Mouse (Mus musculus) liver, embryonic 16.5 days (tissue): ENCODE results near the gene Smc6. TPM values are rescaled to one million over a fixed set of nuclear protein-coding genes. Genes with fewer than 3 reads are reported as not detected.

Experiments
- ATAC-seq: fragments of 200-750 bp; cut with Nextera tagmentation; 2 replicates; pipeline ENCODE4 v1.8.0; 2017; ENCODE audit warnings: low read depth, mild to moderate bottlenecking, moderate number of reproducible peaks, moderate library complexity
- H3K27ac ChIP-seq: fragments of 300-500 bp; sonication (generic); 2 replicates; pipeline ENCODE4 v1.5.1; 2014; ENCODE audit warnings: mild to moderate bottlenecking, low read length
- H3K27me3 ChIP-seq: fragments of 300-500 bp; sonication (generic); 2 replicates; pipeline ENCODE4 v1.6.1; 2014; ENCODE audit warnings: low read depth, low read length, mixed read lengths; ENCODE audit not compliant: control insufficient read depth, insufficient read depth
- H3K36me3 ChIP-seq: fragments of 300-500 bp; sonication (generic); 2 replicates; pipeline ENCODE4 v1.6.1; 2014; ENCODE audit warnings: mild to moderate bottlenecking; ENCODE audit not compliant: control insufficient read depth, insufficient read depth
- H3K4me1 ChIP-seq: fragments of 300-500 bp; sonication (generic); 2 replicates; pipeline ENCODE4 v1.6.1; 2014; ENCODE audit warnings: low read depth, low read length, mixed read lengths; ENCODE audit not compliant: control insufficient read depth
- H3K4me2 ChIP-seq: fragments of 300-500 bp; sonication (generic); 2 replicates; pipeline ENCODE4 v1.6.1; 2014; ENCODE audit warnings: low read depth, low read length, mixed read lengths
- H3K4me3 ChIP-seq: fragments of 300-500 bp; sonication (generic); 2 replicates; pipeline ENCODE4 v1.5.1; 2014; ENCODE audit warnings: low read depth, mild to moderate bottlenecking, low read length
- H3K9ac ChIP-seq: fragments of 300-500 bp; sonication (generic); 2 replicates; pipeline ENCODE4 v1.6.1; 2014; ENCODE audit warnings: low read depth, low read length
- H3K9me3 ChIP-seq: fragments of 300-500 bp; sonication (generic); replicated peaks from 2 replicates; pipeline ENCODE4 v1.6.1; 2016; ENCODE audit warnings: low read length; ENCODE audit not compliant: control insufficient read depth
- WGBS: fragments of 180-500 bp; shearing (Covaris S2); extraction: QIAGEN DNeasy Blood & Tissue Kit; methylation state at CpG from one replicate; pipeline ENCODE4 v1.1.7; 2014; ENCODE audit not compliant: insufficient replicate concordance; 5-methylcytosine and 5-hydroxymethylcytosine counted together
- polyA plus RNA-seq: library from polyadenylated mRNA; unstranded; fragments of >200 nt; fragmentation: Nextera tagmentation; extraction: Ambion mirVana; gene quantifications from 2 replicates; pipeline ENCODE4 v1.2.1, GENCODE M21; 2015

Smc6 gene
- polyA plus RNA-seq, 1 experiment from 2014 or later, result 61.6 TPM

DNA sequence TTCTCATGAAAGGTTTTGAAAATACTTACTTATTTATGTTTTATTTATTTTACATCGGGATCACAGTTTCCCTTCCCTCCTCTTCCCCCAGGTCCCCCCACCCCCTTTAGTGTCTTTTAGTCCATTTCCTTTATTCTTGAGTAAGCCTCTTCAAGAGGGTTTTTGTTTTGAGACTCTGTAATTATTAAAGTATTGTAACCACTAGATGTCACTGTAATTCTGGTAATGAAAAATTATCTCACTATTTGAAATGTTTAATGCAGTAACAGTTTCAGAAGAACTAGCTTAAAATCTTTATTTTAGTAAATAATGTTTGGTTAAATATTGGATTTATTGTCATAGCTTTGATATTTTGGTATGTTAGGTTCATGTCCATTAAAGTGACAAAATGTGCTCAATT, 48.2 kb downstream of the Smc6 start:
- Histone ChIP-seq H3K4me1 (no peaks in the 10 kb centered on the region), H3K4me3 (no peak overlapping the region), H3K4me2 (no peak overlapping the region), H3K36me3 (peaks cover 20% of the 10 kb centered on the region), H3K9me3 (no peaks in the 10 kb centered on the region), H3K27me3 (no peaks in the 10 kb centered on the region), H3K9ac (no peak overlapping the region), H3K27ac (no peak overlapping the region)
- ATAC-seq, result no peak
- 58% methylated on average over 1 of the region's 1 CpGs for WGBS

DNA sequence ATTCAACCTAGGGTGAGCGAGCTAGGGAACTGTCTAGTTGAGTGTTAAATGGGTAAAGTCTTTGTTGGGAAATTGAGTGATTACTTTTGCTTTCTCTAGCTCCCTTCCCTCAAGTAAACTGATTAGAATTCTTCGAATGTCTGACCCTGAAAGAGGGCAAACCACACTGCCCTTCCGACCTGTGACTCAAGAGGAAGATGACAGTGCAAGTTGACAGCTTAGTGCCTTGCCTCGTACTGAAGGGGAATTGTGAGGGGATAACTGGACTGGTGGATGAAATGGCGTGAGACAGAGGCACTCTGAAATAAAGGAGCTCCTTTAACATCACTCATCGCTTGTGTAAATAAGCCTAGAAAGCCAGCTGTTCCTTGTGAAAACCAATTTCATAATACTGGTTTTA, 52.0 kb downstream of the Smc6 start:
- Histone ChIP-seq H3K9me3 (no peaks in the 10 kb centered on the region), H3K36me3 (peaks cover 17% of the 10 kb centered on the region), H3K9ac (no peak overlapping the region), H3K4me2 (no peak overlapping the region), H3K4me3 (no peak overlapping the region), H3K27me3 (no peaks in the 10 kb centered on the region), H3K27ac (no peak overlapping the region), H3K4me1 (no peaks in the 10 kb centered on the region)
- 59% methylated on average over 6 of the region's 6 CpGs for WGBS
- no peak for ATAC-seq

DNA sequence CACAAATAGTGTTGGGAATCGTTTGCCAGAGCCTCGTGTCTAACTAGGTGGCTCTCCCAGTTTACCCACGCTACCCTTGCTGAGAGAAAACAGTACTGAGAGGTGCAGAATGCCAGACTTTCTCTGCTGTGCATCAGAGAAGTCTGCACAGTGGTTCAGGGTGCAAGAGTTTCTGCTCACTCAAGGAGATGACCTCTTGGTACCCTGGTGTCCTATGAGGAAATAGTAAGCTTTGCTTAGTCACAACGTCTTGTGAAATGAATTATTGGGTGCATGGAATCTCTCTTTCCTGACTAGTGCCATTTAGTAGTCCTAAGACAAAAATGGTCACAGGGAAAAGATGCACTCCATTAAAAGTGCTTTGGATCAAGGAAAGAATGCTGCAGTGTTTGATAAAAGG, 58.8 kb downstream of the Smc6 start:
- WGBS, result 43% methylated on average over 4 of the region's 4 CpGs
- Histone ChIP-seq H3K27me3 (no peaks in the 10 kb centered on the region), H3K9me3 (no peaks in the 10 kb centered on the region), H3K9ac (no peak overlapping the region), H3K4me3 (no peak overlapping the region), H3K4me1 (no peaks in the 10 kb centered on the region), H3K4me2 (no peak overlapping the region), H3K27ac (no peak overlapping the region), H3K36me3 (no peaks in the 10 kb centered on the region)
- ATAC-seq, result no peak

DNA sequence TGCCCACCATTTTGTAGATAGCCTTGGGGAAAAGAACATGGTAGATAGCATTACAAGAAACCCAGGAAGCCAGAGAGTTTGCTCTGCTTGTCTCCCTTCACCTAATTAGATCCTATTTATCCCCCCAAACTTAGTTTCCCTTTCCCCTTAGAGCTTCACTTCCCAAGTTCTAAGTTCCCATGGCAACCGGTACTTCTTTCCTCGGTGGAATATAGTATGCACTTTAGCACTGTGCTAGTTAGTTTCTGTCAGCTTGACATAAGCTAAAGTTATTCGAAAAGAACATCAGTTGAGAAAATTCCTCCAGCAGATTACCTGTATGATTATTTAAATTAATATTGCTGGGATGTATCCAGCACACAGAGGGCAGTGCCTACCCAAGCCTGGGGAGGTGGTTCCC, 60.8 kb downstream of the Smc6 start:
- H3K4me3 ChIP-seq, result no peak overlapping the region
- no peaks in the 10 kb centered on the region for H3K9me3 ChIP-seq
- H3K4me2 ChIP-seq, result no peak overlapping the region
- ATAC-seq, result no peak
- H3K9ac ChIP-seq, result no peak overlapping the region
- no peaks in the 10 kb centered on the region for H3K27me3 ChIP-seq
- H3K27ac ChIP-seq, result no peak overlapping the region
- no peaks in the 10 kb centered on the region for H3K36me3 ChIP-seq
- H3K4me1 ChIP-seq, result no peaks in the 10 kb centered on the region
- 75% methylated on average over 3 of the region's 3 CpGs for WGBS

DNA sequence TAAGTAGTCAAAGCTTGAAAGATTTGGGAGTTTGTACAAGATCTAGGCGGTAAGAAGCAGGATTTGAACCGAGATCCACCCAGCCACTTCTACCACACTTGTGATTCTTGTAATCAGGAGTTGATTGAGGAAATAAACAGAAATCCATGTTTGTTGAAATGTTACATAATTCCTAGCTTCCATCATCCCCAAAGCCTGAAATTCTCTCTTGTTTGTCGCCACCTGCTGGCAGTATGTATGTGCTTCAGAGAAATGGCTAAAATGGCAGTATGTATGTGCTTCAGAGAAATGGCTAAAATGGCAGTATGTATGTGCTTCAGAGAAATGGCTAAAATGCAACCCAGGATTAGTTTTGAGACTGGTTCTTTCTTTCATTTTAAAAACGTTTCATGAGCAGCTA, 71.2 kb downstream of the Smc6 start:
- H3K36me3 ChIP-seq, result no peaks in the 10 kb centered on the region
- no peak overlapping the region for H3K9ac ChIP-seq
- no peak overlapping the region for H3K4me3 ChIP-seq
- WGBS, result 36% methylated on average over 4 of the region's 4 CpGs
- no peak for ATAC-seq
- H3K27me3 ChIP-seq, result no peaks in the 10 kb centered on the region
- H3K9me3 ChIP-seq, result no peaks in the 10 kb centered on the region
- no peaks in the 10 kb centered on the region for H3K4me1 ChIP-seq
- H3K4me2 ChIP-seq, result no peak overlapping the region
- H3K27ac ChIP-seq, result no peak overlapping the region

DNA sequence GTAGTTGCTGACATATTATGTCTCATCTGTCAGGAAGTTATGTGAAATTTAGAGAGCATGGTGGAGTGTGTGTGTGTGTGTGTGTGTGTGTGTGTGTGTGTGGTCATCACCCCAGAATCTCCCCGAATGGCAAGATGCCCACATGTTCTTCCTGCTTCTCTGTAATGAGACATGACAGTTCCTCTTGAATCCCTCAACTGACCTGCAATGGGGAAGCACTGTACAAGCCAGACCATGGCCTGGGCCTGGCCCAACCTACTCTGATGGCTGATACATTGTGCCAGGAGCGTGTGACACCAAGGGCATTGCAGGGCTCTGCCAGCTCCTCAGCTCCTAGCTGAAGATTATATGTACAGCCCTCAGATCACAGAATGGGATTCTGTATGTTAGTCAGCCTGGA, 72.6 kb downstream of the Smc6 start:
- no peaks in the 10 kb centered on the region for H3K27me3 ChIP-seq
- no peaks in the 10 kb centered on the region for H3K36me3 ChIP-seq
- H3K4me1 ChIP-seq, result no peaks in the 10 kb centered on the region
- H3K27ac ChIP-seq, result no peak overlapping the region
- ATAC-seq, result no peak
- no peak overlapping the region for H3K4me3 ChIP-seq
- WGBS, result 49% methylated on average over 2 of the region's 2 CpGs
- no peak overlapping the region for H3K9ac ChIP-seq
- H3K4me2 ChIP-seq, result no peak overlapping the region
- no peaks in the 10 kb centered on the region for H3K9me3 ChIP-seq

DNA sequence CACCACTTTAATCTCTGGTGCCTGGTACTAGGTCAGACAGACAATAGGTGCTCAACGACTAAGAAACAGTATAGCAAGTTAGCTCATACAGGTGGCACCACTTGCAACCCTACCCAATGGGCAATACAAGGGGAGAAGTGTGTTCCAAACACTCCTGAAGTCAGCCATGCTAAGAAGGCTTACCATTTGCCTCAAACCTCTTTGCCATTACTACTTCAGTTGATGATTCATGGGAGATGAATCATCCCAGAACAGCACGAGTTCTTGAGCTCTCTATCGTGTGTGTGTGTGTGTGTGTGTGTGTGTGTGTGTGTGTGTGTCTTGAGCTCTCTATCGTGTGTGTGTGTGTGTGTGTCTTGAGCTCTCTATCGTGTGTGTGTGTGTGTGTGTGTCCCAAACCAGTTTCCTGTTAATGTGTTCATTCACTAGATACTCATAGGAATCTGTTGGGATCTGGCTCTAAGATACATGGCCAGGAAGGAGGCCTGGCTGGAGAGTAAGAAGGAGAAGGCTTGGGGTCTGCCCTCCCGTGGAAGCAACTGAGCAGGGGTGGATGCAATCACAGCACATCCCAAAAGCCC, 76.4 kb downstream of the Smc6 start:
- 48% methylated on average over 6 of the region's 6 CpGs for WGBS
- no peak overlapping the region for H3K9ac ChIP-seq
- H3K4me3 ChIP-seq, result no peak overlapping the region
- no peaks in the 10 kb centered on the region for H3K27me3 ChIP-seq
- H3K4me2 ChIP-seq, result no peak overlapping the region
- no peaks in the 10 kb centered on the region for H3K36me3 ChIP-seq
- ATAC-seq, result no peak
- H3K9me3 ChIP-seq, result no peaks in the 10 kb centered on the region
- H3K4me1 ChIP-seq, result no peaks in the 10 kb centered on the region
- H3K27ac ChIP-seq, result no peak overlapping the region

DNA sequence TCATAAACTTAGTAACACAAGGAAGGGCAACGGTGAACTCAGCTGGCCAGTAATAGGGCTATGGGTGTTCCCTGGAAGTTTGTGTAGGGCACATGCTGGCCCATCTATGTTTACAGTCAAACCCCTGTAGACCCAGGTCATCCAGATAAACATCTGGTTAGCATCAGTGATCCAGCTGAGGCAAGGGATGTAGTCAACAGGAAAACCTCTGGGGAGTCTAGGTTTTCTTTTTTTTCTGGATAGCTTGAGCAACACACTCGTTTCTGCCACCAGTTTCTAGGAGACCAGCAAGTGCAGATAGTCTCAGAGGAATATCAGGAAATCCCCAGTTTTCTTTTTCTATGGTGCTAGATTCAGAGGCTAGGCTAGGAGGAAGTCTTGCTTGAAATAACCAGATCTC, 80.3 kb downstream of the Smc6 start:
- Histone ChIP-seq H3K27me3 (no peaks in the 10 kb centered on the region), H3K4me3 (no peak overlapping the region), H3K4me1 (no peaks in the 10 kb centered on the region), H3K27ac (no peak overlapping the region), H3K36me3 (no peaks in the 10 kb centered on the region), H3K9ac (no peak overlapping the region), H3K4me2 (no peak overlapping the region), H3K9me3 (no peaks in the 10 kb centered on the region)
- ATAC-seq, result no peak
- WGBS, result 34% methylated on average over 2 of the region's 2 CpGs

DNA sequence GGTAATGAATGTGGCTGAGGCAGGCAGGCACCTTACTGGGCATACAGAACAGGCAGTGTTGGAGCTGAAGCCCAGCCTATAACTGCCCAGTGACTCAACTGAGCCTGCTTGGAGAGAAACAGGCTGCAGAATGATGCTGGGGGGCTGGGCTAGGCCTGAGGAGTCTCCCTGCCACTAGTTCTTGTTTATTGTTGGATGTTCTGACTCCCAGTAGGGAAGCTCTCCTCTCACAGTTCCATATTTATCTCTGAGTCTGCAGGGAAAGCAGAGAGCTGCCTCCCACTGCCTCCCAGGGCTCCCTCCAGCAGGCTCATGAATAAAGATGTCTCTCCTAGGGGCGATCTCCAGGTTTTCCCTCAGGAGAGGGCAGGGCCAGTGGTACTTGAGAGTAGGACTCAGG, 82.7 kb downstream of the Smc6 start:
- Histone ChIP-seq H3K9ac (no peak overlapping the region), H3K9me3 (no peaks in the 10 kb centered on the region), H3K4me1 (no peaks in the 10 kb centered on the region), H3K27ac (no peak overlapping the region), H3K27me3 (no peaks in the 10 kb centered on the region), H3K4me2 (no peak overlapping the region), H3K36me3 (no peaks in the 10 kb centered on the region), H3K4me3 (no peak overlapping the region)
- WGBS, result 22% methylated on average over 1 of the region's 1 CpGs
- ATAC-seq, result no peak
